Comparison of ENCODE assay signal across 24 mouse cellular contexts in the genomic region with DNA sequence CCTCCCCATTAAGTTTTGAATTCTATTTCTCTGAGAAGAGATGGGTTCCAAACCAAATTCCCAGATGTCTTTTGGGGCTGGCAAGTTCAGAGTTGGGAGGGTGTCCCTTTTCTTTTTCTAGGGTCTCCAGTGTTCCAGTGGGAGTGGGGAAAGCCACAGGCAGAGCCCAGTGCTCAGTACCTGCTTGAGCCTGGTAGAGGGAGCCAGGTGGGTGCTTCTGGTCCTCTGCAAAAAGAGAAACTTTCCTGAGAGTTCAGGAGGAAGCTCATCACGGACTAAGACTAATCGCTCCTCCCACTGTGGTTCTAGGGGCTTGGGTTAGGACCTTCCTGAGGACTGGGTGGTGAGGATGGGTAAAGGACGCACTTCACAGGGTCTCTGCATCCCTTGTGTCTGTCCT. TPM values are rescaled to one million over a fixed set of nuclear protein-coding genes. Genes with fewer than 3 reads are reported as not detected.
A peak's percentile ranks its signal among the peaks of the same experiment; 100 is the strongest.
DNase-seq lines count a peak whose midpoint lies in the region; ATAC-seq and TF ChIP-seq lines count a peak whose summit lies in the region.
"Had no signal": no experiment of that assay in that cellular context is flagged by ENCODE, and none has a peak within 500 bp of the region (broad histone marks: within the 10 kb centered on the region; RNA-seq: fewer than 3 reads in every experiment).

No protein-coding gene starts in this region.

- 77% methylated on average over 3 of the region's 3 CpGs for WGBS in hindbrain, embryonic 14.5 days
- WGBS in hindbrain, embryonic 11.5 days, result 72% methylated on average over 3 of the region's 3 CpGs
- 75% methylated on average over 3 of the region's 3 CpGs for WGBS in midbrain, embryonic 16.5 days
- WGBS in midbrain, embryonic 10.5 days, result 69% methylated on average over 3 of the region's 3 CpGs
- 70% methylated on average over 3 of the region's 3 CpGs for WGBS in kidney, adult 2 months

- no peak for TF ChIP-seq POLR2A in kidney, adult 2 months (IDR thresholded peaks at IDR 0.05; ENCODE audit: low read depth, low read length)

- no peak for ATAC-seq in cerebellum, adult (ENCODE audit: insufficient number of reproducible peaks, low FRiP score, low TSS enrichment)
- no peak for ATAC-seq in hindbrain, embryonic 14.5 days (ENCODE audit: low FRiP score)
- ATAC-seq in hindbrain, embryonic 11.5 days (ENCODE audit: low FRiP score), result no peak
- no peak for ATAC-seq in midbrain, embryonic 16.5 days
- ATAC-seq: activated CD4-positive, CD25-positive, alpha-beta regulatory T cell, adult 4 months; intestine, postnatal 0 days had no signal

- H3K4me3 ChIP-seq in hindbrain, embryonic 14.5 days (replicated peaks; ENCODE audit: low read length), result no peak overlapping the region
- H3K4me3 ChIP-seq in hindbrain, embryonic 11.5 days (ENCODE audit: low read depth, low read length), result no peak overlapping the region
- peak overlapping the region; percentile 18; the same call in 1 of the 2 replicates for H3K4me3 ChIP-seq in midbrain, embryonic 16.5 days (ENCODE audit: low read depth, low read length)
- H3K4me3 ChIP-seq in midbrain, embryonic 10.5 days, result no peak overlapping the region
- no peak overlapping the region for H3K4me3 ChIP-seq in kidney, adult 2 months (ENCODE audit: insufficient read depth, low read depth, low read length)
- H3K4me3 ChIP-seq: embryonic facial prominence, embryonic 10.5 days; heart, embryonic 12.5 days; kidney, embryonic 15.5 days had no signal

- H3K4me1 ChIP-seq in hindbrain, embryonic 14.5 days (replicated peaks; ENCODE audit: control insufficient read depth, insufficient read depth, low read length), result no peaks in the 10 kb centered on the region
- H3K4me1 ChIP-seq in hindbrain, embryonic 11.5 days (replicated peaks; ENCODE audit: control insufficient read depth, insufficient read depth, low read length), result no peaks in the 10 kb centered on the region
- peaks cover 3% of the 10 kb centered on the region for H3K4me1 ChIP-seq in midbrain, embryonic 16.5 days (ENCODE audit: control insufficient read depth, insufficient read depth, low read length)
- H3K4me1 ChIP-seq in midbrain, embryonic 10.5 days, result peaks cover 15% of the 10 kb centered on the region
- no peaks in the 10 kb centered on the region for H3K4me1 ChIP-seq in kidney, adult 2 months (ENCODE audit: control insufficient read depth, insufficient read depth, low read length)

- no peak for TF ChIP-seq CTCF in kidney, adult 2 months (conservative IDR thresholded peaks at IDR 0.05; ENCODE audit: insufficient read depth, insufficient read length, low read depth, low read length)

- H3K36me3 ChIP-seq in hindbrain, embryonic 14.5 days (replicated peaks; ENCODE audit: control insufficient read depth, insufficient read depth), result no peaks in the 10 kb centered on the region
- no peaks in the 10 kb centered on the region for H3K36me3 ChIP-seq in hindbrain, embryonic 11.5 days (ENCODE audit: control insufficient read depth, insufficient read depth, low read length)
- no peaks in the 10 kb centered on the region for H3K36me3 ChIP-seq in midbrain, embryonic 16.5 days (ENCODE audit: control insufficient read depth, insufficient read depth, low read length)
- no peaks in the 10 kb centered on the region for H3K36me3 ChIP-seq in midbrain, embryonic 10.5 days
- no peaks in the 10 kb centered on the region for H3K36me3 ChIP-seq in kidney, adult 2 months (ENCODE audit: control insufficient read depth, insufficient read depth, low read length)
- H3K36me3 ChIP-seq: embryonic facial prominence, embryonic 10.5 days; heart, embryonic 12.5 days; kidney, embryonic 15.5 days had no signal

- DNase-seq in cerebellum, postnatal 10 days, result peak; percentile 32 to 34
- no peak for DNase-seq in hindbrain, embryonic 14.5 days (ENCODE audit: low spot score)
- no peak for DNase-seq in hindbrain, embryonic 11.5 days (ENCODE audit: low spot score)
- DNase-seq in midbrain, embryonic 10.5 days (ENCODE audit: low spot score), result no peak
- DNase-seq in urinary bladder, postnatal 4 days (ENCODE audit: low spot score in 2 of 2), result no peak
- DNase-seq in kidney, adult 2 months, result no peak
- DNase-seq: adrenal gland, adult 8-10 months; cerebellum, adult 9-10 months; gastrocnemius, postnatal 10 days; heart, postnatal 10 days; kidney, postnatal 4 days; lung, postnatal 4 days; right cerebral cortex, postnatal 14 days; thymus, adult 2 months; thymus, postnatal 4 days had no signal

- no peaks in the 10 kb centered on the region for H3K9me3 ChIP-seq in hindbrain, embryonic 14.5 days (ENCODE audit: control insufficient read depth, low read length)
- no peaks in the 10 kb centered on the region for H3K9me3 ChIP-seq in hindbrain, embryonic 11.5 days (ENCODE audit: control insufficient read depth, low read length)
- H3K9me3 ChIP-seq in midbrain, embryonic 16.5 days (replicated peaks; ENCODE audit: control insufficient read depth, low read length, poor library complexity, severe bottlenecking), result no peaks in the 10 kb centered on the region
- H3K9me3 ChIP-seq in midbrain, embryonic 10.5 days (replicated peaks), result no peaks in the 10 kb centered on the region
- H3K9me3 ChIP-seq: embryonic facial prominence, embryonic 10.5 days; heart, embryonic 12.5 days; kidney, embryonic 15.5 days had no signal

- H3K4me2 ChIP-seq in hindbrain, embryonic 14.5 days (replicated peaks), result peak overlapping the region; percentile 27
- no peak overlapping the region for H3K4me2 ChIP-seq in hindbrain, embryonic 11.5 days (replicated peaks; ENCODE audit: low read depth, low read length)
- peak overlapping the region; percentile 31 for H3K4me2 ChIP-seq in midbrain, embryonic 16.5 days (ENCODE audit: low read length)
- H3K4me2 ChIP-seq: heart, embryonic 12.5 days; kidney, embryonic 15.5 days had no signal

- no peak overlapping the region for H3K27ac ChIP-seq in hindbrain, embryonic 14.5 days
- H3K27ac ChIP-seq in hindbrain, embryonic 11.5 days (ENCODE audit: low read depth, low read length), result no peak overlapping the region
- H3K27ac ChIP-seq in midbrain, embryonic 16.5 days (ENCODE audit: low read length), result no peak overlapping the region
- no peak overlapping the region for H3K27ac ChIP-seq in midbrain, embryonic 10.5 days (replicated peaks)
- H3K27ac ChIP-seq in kidney, adult 2 months (ENCODE audit: insufficient read depth, low read depth, low read length), result no peak overlapping the region
- H3K27ac ChIP-seq: embryonic facial prominence, embryonic 10.5 days; kidney, embryonic 15.5 days; stomach, postnatal 0 days had no signal

- no peak overlapping the region for H3K9ac ChIP-seq in hindbrain, embryonic 14.5 days
- H3K9ac ChIP-seq in hindbrain, embryonic 11.5 days (ENCODE audit: low read depth, low read length), result no peak overlapping the region
- H3K9ac ChIP-seq in midbrain, embryonic 16.5 days (ENCODE audit: low read depth, low read length), result 0 out of 2 replicates have a peak overlapping the region, but pooled peaks have one; percentile 14
- H3K9ac ChIP-seq: heart, embryonic 12.5 days; kidney, embryonic 15.5 days had no signal

- peaks cover 4% of the 10 kb centered on the region; the same call in 1 of the 2 replicates for H3K27me3 ChIP-seq in hindbrain, embryonic 14.5 days (ENCODE audit: control insufficient read depth, insufficient read depth, low read length)
- H3K27me3 ChIP-seq in hindbrain, embryonic 11.5 days (ENCODE audit: control insufficient read depth, insufficient read depth, low read length), result peaks cover 14% of the 10 kb centered on the region
- H3K27me3 ChIP-seq in midbrain, embryonic 16.5 days (ENCODE audit: control insufficient read depth, insufficient read depth, low read depth, low read length), result no peaks in the 10 kb centered on the region
- peaks cover 50% of the 10 kb centered on the region for H3K27me3 ChIP-seq in midbrain, embryonic 10.5 days (ENCODE audit: low read depth, poor library complexity, severe bottlenecking)
- H3K27me3 ChIP-seq in kidney, adult 2 months (replicated peaks; ENCODE audit: control insufficient read depth, insufficient read depth, low read length), result no peaks in the 10 kb centered on the region

RNA-seq across cellular contexts. Expression of a gene that starts 2.4 kb away (rescaled TPM):
- polyA plus RNA-seq in hindbrain, embryonic 14.5 days (2014; fragmentation: Nextera tagmentation; extraction: Ambion mirVana), result 42.9 and 46.3 TPM in 2 replicates
- 3.3 and 5.7 TPM in 2 replicates for polyA plus RNA-seq in hindbrain, embryonic 11.5 days (2014; fragmentation: Nextera tagmentation; extraction: Ambion mirVana)
- 67.8 and 73.0 TPM in 2 replicates for polyA plus RNA-seq in midbrain, embryonic 16.5 days (2015; fragmentation: Nextera tagmentation; extraction: Ambion mirVana)
- 2.0 and 3.1 TPM in 2 replicates for polyA plus RNA-seq in midbrain, embryonic 10.5 days (2016; fragmentation: Nextera tagmentation; extraction: Ambion mirVana)
- polyA plus RNA-seq in kidney, adult 2 months (2012; rRNA removed), result 0.08 TPM in 2 replicates
- polyA plus RNA-seq: liver, adult 2 months had no signal

Comparison
In these comparisons a context has a peak if more than half of its experiments do, and no peak if none do; other contexts are left out.
1. DNase-seq: peak in cerebellum, postnatal 10 days (2 of 2); none in hindbrain, embryonic 14.5 days (single experiment), hindbrain, embryonic 11.5 days (single experiment), midbrain, embryonic 10.5 days (single experiment), urinary bladder, postnatal 4 days (0 of 2) and kidney, adult 2 months (single experiment).